Mouse (Mus musculus) thymus, adult 2 months (tissue): ENCODE measurements around the gene Hadhb. TPM values are rescaled to one million over a fixed set of nuclear protein-coding genes. Genes with fewer than 3 reads are reported as not detected.

Source experiments
- DNase-seq: peaks from one replicate; pipeline ENCODE4 v3.0.0; 2021
- H3K27ac ChIP-seq: fragments of 200-500 bp; 2 replicates; pipeline ENCODE4 v1.5.1; 2012; ENCODE audit warnings: low read length, control low read depth; ENCODE audit not compliant: control insufficient read depth, insufficient read depth
- H3K27me3 ChIP-seq: fragments of 200-500 bp; 2 replicates; pipeline ENCODE4 v1.6.1; 2012; ENCODE audit warnings: mild to moderate bottlenecking, low read length, moderate library complexity, mixed read lengths; ENCODE audit not compliant: control insufficient read depth, insufficient read depth
- H3K36me3 ChIP-seq: fragments of 200-500 bp; 2 replicates; pipeline ENCODE4 v1.6.1; 2012; ENCODE audit warnings: mild to moderate bottlenecking, low read length, moderate library complexity; ENCODE audit not compliant: control insufficient read depth, insufficient read depth
- H3K4me1 ChIP-seq: fragments of 200-500 bp; replicated peaks from 2 replicates; pipeline ENCODE4 v1.6.1; 2012; ENCODE audit warnings: low read length; ENCODE audit not compliant: control insufficient read depth, insufficient read depth
- H3K4me3 ChIP-seq: fragments of 200-500 bp; 2 replicates; pipeline ENCODE4 v1.5.1; 2012; ENCODE audit warnings: mild to moderate bottlenecking, low read length, control low read depth, moderate library complexity; ENCODE audit not compliant: control insufficient read depth, insufficient read depth
- CTCF ChIP-seq: fragments of 200-500 bp; IDR thresholded peaks from 2 replicates; pipeline ENCODE4 v1.5.1; 2012; ENCODE audit warnings: mild to moderate bottlenecking, control low read depth, low read length, moderate library complexity, borderline replicate concordance; ENCODE audit not compliant: control insufficient read depth, poor library complexity, insufficient read depth; ENCODE audit errors: extremely low read depth
- POLR2A ChIP-seq: fragments of 200-500 bp; IDR thresholded peaks from 2 replicates; pipeline ENCODE4 v1.6.1; 2012; ENCODE audit warnings: mild to moderate bottlenecking, low read length, control low read depth, moderate library complexity; ENCODE audit not compliant: control insufficient read depth, poor library complexity, insufficient read depth; ENCODE audit errors: extremely low read depth
- WGBS: fragments of 180-500 bp; shearing (Covaris S2); methylation state at CpG from one replicate; pipeline ENCODE4 v1.1.7; 2018; 5-methylcytosine and 5-hydroxymethylcytosine counted together
- polyA plus RNA-seq: library from polyadenylated mRNA; depleted of rRNA; stranded (reverse); fragments of >200 nt; gene quantifications from 2 replicates; pipeline ENCODE4 v1.2.3, GENCODE M21; 2012

Hadhb gene
- polyA plus RNA-seq, 1 experiment: 140 TPM

- Histone ChIP-seq H3K4me3 (no peak overlapping the region), H3K4me1 (peaks cover 14% of the 10 kb centered on the region), H3K27me3 (peaks cover 15% of the 10 kb centered on the region), H3K27ac (no peak overlapping the region), H3K36me3 (no peaks in the 10 kb centered on the region)
- WGBS: 86% methylated on average over 2 of the region's 2 CpGs
- no peak for DNase-seq
- no peak for TF ChIP-seq POLR2A
- TF ChIP-seq CTCF: no peak
Observed at GRCm38 (mm10) chr5:30109899-30110298, 45.1 kb upstream of the Hadhb start.

- Histone ChIP-seq H3K4me1 (peaks cover 12% of the 10 kb centered on the region), H3K4me3 (no peak overlapping the region), H3K27me3 (peaks cover 10% of the 10 kb centered on the region; the same call in 1 of the 2 replicates), H3K36me3 (no peaks in the 10 kb centered on the region), H3K27ac (no peak overlapping the region)
- TF ChIP-seq CTCF (no peak), POLR2A (no peak)
- no peak for DNase-seq
- 57% methylated on average over 22 of the region's 22 CpGs for WGBS
Observed at GRCm38 (mm10) chr5:30110371-30111060, 44.5 kb upstream of the Hadhb start.

- H3K4me1 ChIP-seq: peaks cover 12% of the 10 kb centered on the region
- no peaks in the 10 kb centered on the region for H3K36me3 ChIP-seq
- DNase-seq: no peak
- H3K27me3 ChIP-seq: peaks cover 4% of the 10 kb centered on the region; the same call in 1 of the 2 replicates
- H3K4me3 ChIP-seq: no peak overlapping the region
- no peak overlapping the region for H3K27ac ChIP-seq
- TF ChIP-seq POLR2A: no peak
- no peak for TF ChIP-seq CTCF
- 6% methylated on average over 18 of the region's 18 CpGs for WGBS
Observed at GRCm38 (mm10) chr5:30111126-30111525, 43.9 kb upstream of the Hadhb start.

DNA sequence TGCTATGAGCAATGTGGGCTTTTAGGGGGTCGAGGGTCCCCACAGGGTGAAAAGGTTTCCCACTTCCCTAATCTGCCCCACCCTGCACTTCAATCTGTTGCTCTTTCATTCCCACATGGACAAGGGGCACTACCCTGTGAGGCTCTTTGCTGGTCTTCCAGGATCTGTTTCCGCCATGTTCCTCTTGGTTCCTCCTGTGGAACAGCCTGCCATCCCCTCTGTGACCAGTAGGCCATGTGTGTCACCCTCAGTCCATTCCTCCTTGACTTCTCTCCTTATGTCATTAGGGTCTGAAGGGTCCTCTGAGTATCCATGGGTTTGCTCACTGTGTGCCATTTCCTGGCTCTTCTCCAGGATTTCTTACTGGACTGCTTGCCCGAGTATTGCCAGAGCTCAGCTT lies 43.3 kb upstream of the Hadhb start:
- TF ChIP-seq POLR2A: no peak
- TF ChIP-seq CTCF: no peak
- peaks cover 2% of the 10 kb centered on the region; the same call in 1 of the 2 replicates for H3K27me3 ChIP-seq
- H3K27ac ChIP-seq: no peak overlapping the region
- no peaks in the 10 kb centered on the region for H3K36me3 ChIP-seq
- WGBS: 74% methylated on average over 3 of the region's 3 CpGs
- H3K4me3 ChIP-seq: no peak overlapping the region
- peaks cover 12% of the 10 kb centered on the region for H3K4me1 ChIP-seq
- no peak for DNase-seq

DNA sequence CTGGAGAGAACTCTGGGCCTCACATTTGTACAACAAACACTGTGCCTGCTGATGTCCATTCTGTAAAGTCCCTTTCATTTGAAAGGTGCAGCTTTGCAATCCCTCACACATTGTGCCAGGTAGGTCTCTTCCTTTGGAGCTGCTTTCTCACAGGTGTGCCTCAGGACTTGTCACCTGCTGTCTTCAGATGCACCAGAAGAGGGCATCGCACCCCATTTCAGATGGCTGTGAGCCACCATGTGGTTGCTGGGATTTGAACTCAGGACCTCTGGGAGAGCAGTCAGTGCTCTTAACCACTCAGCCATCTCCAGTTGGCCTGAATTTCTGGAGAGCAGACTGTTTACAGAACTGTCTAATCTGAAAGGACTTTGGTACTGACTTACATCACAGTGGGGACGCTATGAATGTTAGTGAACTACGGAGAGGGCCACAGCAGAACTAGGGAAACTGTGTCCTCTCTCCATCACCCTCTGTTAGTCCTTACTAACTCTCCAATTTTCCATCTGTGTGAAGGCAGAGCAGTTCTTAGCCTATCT lies 42.4 kb upstream of the Hadhb start:
- Histone ChIP-seq H3K36me3 (no peaks in the 10 kb centered on the region), H3K27me3 (peaks cover 2% of the 10 kb centered on the region; the same call in 1 of the 2 replicates), H3K27ac (no peak overlapping the region), H3K4me1 (peaks cover 12% of the 10 kb centered on the region), H3K4me3 (no peak overlapping the region)
- no peak for TF ChIP-seq CTCF
- no peak for TF ChIP-seq POLR2A
- DNase-seq: no peak
- 95% methylated on average over 3 of the region's 3 CpGs for WGBS

DNA sequence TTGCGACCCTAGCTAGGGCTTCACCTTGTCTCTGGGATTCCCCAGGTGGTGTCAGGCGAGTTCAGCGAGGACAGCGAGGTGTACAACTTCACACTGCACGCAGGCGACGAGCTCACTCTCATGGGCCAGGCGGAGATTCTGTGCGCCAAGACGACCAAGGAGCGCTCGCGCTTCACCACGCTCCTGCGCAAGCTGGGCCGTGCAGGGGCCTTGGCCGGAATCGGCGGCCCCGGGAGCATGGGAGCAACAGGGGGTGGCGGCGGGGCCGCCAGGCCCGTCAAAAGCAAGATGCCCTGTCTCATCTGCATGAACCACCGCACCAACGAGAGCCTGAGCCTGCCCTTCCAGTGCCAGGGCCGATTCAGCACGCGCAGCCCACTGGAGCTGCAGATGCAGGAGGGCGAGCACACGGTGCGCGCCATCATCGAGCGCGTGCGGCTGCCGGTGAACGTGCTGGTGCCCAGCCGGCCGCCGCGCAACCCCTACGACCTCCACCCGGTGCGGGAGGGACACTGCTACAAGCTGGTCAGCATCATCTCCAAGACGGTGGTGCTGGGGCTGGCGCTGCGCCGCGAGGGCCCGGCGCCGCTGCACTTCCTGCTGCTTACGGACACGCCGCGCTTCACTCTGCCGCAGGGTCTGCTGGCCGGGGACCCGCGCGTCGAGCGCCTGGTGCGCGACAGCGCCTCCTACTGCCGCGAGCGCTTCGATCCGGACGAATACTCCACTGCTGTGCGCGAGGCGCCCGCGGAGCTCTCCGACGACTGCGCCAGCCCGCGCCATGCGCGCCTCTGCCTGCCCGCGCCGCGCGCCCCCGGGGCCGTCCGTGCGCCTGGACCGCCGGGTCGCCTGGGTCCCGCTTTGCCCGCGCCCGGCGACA lies 40.9 kb upstream of the Hadhb start:
- Histone ChIP-seq H3K4me1 (peaks cover 12% of the 10 kb centered on the region), H3K27ac (no peak overlapping the region), H3K27me3 (peaks cover 2% of the 10 kb centered on the region; the same call in 1 of the 2 replicates), H3K36me3 (peaks cover 6% of the 10 kb centered on the region), H3K4me3 (peak overlapping the region; percentile 78)
- WGBS: 2% methylated on average over 103 of the region's 103 CpGs
- DNase-seq: peak; percentile 80
- TF ChIP-seq POLR2A (0 out of 2 replicates have a peak, but pooled peaks have one; percentile 26), CTCF (peak; percentile 83)
